Mouse (Mus musculus) cerebral cortex, adult 2 months (tissue): ENCODE data around the gene Samd7.

ENCODE experiments used
- WGBS: fragments of 180-500 bp; shearing (Covaris S2); methylation state at CpG from one replicate; pipeline ENCODE4 v1.1.7; 2018; 5-methylcytosine and 5-hydroxymethylcytosine counted together

Samd7 gene

DNA sequence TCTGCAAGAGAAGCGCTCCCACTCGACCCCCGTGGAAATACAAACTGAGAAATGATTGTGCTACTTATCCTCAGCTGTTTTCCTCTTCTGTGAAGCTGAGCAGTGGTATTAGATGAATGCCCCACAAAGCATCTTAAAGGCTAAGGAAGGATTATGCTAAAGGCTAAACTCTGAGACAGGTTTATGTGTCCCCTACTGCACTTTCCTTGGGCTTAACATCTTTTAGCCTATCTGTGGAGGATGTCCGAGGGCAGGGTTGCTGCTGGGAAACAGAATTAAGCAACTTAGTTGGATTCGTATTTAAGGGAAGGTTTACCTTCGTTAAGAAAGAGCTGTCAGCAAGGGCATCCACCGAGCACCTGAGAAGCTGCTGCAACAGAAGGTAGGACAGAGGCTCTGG, at the start of gene Samd7:
TSS of gene Samd7 (plus strand) at position 288 of the 400 bp plus-strand sequence.
- WGBS, result 67% methylated on average over 7 of the region's 7 CpGs

DNA sequence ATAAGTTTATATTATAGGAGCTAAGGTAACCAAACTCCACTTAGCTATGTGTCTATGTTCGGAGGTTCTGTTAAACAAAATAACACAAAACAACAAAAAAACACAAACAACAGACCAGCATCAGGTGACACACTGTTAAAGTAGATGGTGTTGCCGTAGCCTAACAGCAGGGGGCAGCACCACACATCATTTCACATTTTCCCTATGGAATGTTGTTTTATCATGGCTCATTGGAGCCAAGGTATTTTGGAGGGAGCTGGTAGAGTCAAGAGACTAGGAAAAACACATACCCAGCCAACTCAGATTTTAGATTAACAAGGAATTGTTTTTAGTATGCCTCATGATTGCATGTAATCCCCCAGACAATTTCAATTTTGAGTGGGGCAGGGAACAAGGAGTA, 49.7 kb upstream of the Samd7 start:
- WGBS, result 13% methylated on average over 2 of the region's 2 CpGs

DNA sequence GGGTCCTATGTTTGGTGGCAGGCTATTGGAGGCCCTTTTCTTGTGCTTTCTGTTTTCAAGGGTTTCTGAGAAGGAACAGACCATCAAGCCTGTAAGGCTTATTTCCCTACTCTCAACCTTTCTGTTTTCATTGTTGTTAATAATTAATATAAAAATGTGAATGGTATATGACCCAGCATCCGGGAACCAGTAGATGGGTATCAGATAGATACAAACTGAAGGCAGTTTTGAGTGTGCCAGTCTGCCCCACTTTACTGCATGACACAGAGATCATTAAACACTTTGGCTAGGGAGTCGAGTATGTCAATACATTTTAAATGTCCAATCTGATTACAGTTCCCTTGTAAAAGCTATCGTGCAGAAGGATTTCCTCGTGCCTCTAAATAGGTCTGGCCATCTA, 48.2 kb upstream of the Samd7 start:
- WGBS, result 83% methylated on average over 4 of the region's 4 CpGs

DNA sequence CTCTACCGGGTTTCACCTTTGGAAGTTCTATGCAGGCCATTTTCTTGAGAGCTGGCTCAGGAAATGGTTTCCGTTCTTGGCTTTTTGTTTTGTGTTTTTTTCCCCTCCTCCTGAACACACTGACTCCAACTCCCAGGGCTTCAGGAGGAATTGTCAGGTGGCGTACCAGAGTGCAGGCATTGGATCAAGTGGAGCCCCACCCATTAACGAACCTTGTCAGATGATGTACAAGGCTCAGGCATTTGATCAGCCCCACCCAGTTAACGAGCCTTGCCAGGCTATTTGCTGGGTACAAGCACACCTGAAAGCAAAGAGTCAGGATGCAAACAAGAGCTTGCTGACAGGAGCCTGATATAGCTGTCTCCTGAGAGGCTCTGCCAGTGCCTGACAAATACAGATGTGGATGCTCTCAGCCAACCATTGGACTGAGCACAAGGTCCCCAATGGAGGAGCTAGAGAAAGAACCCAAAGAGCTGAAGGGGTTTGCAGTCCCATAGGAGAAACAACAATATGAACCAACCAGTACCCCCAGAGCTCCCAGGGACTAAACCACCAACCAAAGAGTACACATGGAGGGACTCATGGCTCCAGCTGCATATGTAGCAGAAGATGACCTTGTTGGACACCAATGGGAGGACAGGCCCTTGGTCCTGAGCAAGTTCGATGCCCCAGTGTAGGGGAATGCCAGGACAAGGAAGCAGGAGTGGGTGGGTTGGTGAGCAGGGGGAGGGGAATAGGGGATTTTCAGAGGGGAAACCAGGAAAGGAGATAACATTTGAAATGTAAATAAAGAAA, 46.2 kb upstream of the Samd7 start, which contains the start of gene Lrrc31:
TSS of gene Lrrc31 (minus strand) at position 133 of the 795 bp plus-strand sequence.
- 84% methylated on average over 6 of the region's 6 CpGs for WGBS

DNA sequence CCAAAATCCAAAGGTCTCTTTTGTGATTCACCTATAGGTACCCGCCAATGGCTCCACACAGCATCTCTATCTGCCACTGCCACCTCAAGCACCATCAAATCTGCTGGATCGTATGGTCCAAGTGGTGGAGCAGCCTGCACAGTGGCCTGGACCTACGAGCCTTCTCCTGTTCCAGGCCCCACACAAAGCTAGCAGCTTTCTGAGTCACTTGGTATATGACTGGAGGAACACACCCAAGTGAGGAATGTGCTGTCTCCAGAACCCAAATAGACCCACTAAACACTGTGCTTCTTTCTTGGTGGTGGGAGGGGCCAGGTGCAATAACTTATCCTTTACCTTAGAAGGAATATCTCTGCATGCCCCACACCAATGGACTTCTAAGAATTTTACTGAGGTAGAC, 40.1 kb upstream of the Samd7 start:
- 88% methylated on average over 3 of the region's 3 CpGs for WGBS

DNA sequence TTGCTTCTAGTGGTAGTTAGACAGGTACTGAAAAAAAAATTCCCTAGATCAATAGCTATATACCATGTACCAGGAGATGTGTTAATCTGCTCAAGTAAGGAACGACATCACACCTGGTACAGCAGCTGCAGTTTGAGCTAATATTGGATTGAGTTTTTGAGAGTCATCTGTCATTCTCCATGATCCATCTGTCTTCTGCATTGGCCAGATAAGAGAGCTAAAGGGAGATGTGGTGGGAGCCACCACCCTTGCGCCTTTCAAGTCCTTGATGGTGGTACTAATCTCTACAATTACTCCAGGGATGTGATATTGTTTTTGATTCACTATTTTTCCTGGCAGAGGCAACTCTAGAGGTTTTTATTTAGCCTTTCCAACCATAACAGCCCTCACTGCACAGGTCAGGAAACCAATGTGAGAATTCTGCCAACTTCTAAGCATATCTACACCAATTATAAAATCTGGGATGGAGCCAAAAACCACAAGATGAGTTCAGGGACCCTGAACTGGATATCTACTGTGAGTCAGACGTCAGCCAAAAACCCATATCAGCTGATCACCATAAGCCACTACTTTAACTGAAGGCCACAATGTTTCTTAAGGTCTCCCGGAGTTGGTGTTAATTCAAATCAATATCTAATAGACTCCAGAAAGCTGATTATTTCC, 39.3 kb upstream of the Samd7 start:
- WGBS, result 84% methylated on average over 4 of the region's 4 CpGs

DNA sequence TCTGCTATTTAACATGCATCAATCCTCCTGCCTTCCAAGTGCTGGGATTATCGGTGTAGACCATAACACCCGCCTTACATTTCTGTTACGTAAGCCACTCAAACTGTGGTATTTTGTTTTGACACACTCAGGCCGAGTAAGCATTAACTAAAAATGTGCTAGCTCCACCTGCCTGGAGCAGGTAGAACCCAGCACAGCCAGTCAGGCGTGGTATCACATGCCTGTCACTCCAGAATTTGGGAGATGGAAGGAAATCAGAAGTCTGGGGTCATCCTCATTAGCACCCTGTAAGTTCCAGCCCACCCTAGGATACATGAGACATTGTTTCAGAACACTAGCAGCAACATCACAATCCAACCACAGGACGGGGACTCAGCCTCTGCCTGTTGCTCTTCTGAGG, 35.9 kb upstream of the Samd7 start:
- WGBS, result 91% methylated on average over 6 of the region's 6 CpGs

DNA sequence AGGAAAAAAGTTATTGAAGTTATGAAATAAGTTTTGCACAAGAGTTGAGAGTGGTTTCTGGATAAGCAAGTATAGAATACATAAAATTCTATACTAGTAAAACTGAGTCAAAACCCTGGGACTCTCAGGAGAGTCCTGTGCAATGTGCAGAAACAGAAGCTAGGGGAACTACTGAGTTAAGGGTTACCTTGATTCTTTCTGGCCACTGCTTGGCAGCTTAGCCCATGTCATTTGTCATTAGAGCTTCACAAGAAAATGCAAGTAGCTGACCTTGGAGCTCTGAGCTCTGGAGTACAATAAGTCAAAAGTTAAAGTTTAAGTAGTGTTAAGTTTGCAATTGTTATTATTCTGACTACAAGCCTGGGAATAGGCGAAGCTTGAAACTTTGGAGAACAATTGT, 32.8 kb upstream of the Samd7 start:
- WGBS, result 92% methylated on average over 1 of the region's 1 CpGs

DNA sequence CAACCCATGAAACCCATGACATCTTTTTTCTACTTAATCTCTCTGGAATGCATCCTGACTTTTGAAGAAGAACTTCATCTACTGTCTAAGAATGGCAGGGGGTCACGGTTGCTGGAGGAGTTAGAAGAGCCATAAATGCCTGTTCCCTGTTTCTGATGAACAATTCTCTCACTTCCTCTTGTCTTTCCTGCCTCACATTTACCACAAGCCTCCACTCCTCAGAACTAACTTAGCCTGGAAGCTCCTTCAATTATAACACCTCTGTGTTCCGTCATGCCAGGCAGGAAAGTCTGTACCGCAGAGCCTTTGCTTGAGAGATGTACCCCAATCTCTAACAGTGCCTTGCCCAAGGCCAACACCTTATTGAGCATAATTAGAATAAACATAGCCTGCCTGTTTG, 27.4 kb upstream of the Samd7 start:
- 93% methylated on average over 3 of the region's 3 CpGs for WGBS

DNA sequence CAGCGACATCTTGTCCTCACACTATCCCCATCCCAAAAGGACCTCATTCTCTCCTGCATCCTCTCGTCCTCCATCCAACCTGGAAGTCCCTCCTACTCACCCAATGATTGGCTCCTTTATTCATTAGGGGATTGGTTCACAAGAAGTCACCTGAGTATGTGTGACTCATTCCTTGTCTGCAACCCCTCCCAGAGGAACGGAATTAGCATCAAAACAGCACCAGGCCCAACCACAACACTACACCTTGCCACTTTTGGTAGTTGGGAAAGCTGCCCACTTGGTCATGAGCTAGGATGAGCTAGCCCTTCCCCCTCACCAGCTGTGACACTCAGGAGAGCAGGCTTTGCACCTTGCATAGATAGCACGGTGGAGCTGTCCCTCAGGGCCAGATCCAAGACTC, 24.1 kb upstream of the Samd7 start:
- 83% methylated on average over 4 of the region's 4 CpGs for WGBS

DNA sequence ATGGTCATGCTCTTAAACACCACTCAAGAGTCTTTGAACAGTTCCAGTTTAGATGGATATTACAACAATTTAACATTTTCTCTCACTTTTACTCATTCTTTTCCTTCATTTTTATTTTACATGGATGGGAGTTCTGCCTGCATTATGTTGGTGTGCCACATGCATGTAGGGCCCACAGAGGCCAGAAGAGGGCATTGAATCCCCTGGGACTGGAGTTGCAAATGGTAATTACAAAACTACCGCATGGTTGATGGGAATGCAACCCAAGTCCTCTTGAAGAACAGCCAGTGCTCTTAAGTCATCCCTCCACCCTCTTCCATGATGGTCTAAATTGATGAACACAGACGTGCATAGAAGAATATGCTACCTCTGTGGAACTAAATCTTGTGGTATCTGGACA, 23.6 kb upstream of the Samd7 start:
- 93% methylated on average over 2 of the region's 2 CpGs for WGBS

DNA sequence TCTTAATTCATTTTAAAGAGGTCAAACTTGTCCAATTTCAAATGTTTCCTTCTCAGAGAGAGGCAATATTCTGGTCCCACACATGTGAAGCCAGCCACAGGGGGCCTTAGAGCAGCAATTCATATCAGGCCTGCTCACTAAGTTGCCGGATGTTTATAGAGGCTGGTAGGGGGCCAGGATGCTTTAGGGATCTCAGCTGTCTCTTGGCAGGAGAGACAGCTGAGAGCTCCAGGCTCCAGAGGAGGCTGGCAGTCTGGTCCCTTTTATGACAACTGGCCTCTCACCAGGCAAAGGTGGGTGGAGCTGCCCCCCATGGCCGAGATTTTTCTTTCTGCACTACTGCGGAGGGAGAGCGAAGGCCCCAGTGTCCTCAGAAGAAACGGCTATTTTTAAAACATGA, 22.9 kb upstream of the Samd7 start:
- 47% methylated on average over 5 of the region's 5 CpGs for WGBS

DNA sequence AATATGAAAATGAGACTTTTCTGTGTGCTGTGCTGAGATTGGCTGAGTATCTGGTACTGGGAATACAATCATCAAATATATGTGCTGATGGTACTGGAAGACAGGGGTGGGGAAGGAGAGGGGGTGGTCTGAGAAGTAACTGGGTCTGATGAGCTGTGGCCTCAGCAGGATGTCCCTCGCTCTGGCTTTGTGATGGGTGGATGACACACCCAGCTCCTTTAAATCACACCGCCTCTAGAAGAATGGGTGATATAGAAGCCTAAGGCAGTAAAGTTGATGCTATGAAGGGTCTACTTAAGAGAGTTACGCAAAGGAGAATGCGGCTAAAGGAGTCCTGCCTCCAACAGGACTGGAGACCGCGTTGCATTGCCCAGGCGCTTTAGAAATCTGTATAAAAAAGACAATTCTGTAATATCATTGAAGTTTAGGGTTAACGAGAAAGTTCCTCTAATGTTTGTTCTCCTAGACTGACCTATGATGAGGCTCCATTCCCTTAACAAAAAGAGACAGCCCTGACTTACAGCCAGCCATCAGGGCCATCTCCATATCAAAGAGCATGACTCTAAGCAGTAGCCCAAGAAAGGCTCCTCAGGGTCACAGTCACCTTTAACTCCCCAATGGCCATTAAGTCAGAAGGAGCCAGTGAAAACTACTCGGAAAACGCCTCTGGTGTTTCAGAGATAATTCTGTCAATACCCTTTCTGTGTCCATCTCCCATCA, 21.8 kb upstream of the Samd7 start:
- WGBS, result 87% methylated on average over 10 of the region's 10 CpGs

DNA sequence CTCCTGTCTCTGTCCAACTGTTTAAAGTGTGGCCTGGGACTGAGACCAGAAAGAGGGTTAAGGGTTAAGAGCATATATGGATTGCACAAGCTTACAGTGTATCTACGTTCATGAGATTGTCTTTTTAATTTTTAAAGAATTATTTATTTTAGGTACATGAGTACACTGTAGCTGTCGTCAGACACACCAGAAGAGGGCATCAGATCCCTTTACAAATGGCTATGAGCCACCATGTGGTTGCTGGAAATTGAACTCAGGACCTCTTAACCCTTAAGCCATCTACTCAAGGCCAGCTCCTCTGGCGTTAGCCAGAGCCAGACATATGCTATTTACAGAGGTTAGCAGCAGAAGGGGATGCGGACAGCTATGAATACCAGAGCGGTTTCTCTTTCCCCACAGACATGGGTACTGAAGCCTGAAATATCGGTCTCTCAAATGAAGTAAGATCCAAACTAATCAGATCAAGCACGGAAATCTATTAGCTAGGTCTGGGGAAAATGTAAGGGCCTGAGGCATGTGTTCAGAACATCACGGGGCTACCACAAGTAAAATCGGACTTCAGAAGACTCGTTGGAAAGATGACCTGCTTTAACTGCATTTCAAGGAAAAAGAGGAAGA, 21.1 kb upstream of the Samd7 start:
- 81% methylated on average over 10 of the region's 10 CpGs for WGBS

DNA sequence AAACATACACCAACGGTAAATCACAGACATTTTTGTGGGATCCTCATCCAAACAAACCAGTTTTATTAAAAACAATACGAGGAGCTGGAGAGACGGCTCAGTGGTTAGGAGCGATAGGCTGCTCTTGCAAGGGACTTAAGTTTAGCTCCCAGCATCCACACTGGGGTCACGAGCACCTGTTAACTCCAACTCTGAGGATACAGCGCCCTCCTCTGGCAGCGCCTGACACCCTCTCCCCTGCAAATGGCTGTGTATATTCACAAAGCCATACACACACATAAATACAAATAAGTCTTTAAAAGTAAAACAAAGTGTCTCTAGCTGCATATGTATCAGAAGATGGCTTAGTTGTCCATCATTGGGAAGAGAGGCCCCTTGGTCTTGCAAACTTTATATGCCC, 20.6 kb upstream of the Samd7 start:
- WGBS, result 86% methylated on average over 7 of the region's 7 CpGs

DNA sequence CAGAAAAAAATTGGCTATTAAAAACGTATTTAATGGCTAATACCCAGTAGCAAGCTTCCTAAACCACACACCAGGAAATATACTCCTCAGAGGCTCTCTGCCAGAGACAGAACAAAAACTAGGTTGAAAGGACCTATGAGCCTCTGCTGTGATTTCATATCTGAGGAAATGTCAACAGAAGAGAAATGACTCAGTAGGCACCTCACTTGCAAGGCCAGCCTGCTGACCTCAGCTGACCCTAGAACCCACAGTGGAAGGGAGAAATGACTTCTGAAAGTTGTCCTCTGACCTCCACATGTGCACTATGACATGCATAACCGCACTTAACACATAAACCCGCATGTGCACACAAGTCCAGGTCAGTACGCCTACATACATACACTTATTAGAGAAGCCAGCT, 18.9 kb upstream of the Samd7 start:
- 87% methylated on average over 4 of the region's 4 CpGs for WGBS

DNA sequence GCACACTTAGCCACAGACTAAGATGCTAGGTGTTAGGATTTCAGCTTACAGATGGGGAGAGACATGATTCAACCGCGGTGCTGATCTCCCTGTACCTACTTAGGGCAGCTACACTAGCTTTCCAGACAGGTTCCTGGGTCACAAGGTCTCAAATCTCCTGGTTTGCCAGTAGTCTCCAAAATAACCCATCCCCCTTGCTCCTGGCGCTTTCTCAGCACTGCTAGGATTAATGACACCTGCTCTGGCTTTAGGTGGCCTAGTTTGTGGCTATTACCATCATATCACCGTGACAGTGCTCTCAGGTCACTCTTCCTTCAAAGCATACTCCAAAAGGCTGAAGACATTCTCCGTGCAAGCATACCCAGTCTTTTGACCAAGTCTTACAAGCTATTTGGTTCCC, 17.0 kb upstream of the Samd7 start:
- 91% methylated on average over 5 of the region's 5 CpGs for WGBS

DNA sequence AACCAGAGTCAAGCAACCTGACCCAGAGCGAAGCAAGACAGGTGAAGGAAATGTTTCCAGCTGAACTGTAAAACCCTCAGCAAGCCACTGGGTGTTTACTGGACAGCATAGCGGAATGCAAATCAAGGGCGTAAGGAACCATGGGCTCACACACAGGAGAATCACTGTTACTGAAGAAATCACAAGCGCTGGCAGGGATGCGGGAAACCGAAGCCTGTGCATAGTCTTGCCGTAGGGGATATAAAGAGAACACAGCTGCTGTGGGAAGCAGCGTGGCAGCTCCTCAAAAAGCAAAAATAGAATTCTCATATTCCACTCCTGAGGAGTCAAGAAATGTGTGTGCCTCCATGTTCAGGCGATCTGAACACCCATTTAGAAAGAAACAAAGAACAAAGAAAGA, 9.3 kb upstream of the Samd7 start:
- 19% methylated on average over 9 of the region's 9 CpGs for WGBS

DNA sequence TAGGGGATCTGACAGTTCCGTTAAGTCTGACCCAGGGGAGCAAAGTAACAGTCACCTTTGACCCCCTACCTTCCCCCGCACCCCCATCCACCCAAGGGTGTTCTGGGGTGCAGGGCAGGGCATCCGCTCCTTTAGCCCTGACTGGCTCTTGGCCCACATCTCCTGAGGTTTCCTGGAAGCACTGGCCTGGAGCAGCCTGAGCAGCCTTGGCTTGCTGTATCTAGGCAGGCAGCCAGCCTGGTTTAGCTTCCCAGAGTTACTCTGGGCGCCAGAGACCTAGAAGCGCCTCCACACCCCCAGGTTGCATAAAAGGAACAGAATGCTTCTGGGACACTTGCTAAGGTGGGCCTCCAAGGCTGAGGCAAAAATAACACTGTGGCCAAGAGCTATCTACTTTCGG, 4.8 kb upstream of the Samd7 start:
- 54% methylated on average over 6 of the region's 6 CpGs for WGBS

DNA sequence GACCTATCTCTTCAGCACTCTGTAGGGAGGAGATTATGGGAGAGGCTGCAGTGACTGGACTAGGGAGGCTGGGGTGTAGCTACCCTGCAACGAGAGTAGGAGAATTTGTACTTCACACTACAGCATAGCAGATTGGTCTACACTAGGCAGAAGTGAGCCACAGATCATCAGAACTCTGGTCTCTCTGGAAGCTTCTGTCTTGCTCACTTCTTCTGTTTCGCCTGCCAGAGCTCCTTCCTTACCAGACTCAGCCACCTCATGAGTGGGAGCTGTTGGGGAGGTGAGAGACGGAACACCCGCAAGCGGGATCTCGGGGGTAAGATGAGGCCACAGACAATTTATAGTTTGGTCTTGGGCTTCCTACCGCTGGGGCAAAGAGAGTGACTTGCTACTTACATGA, 3.2 kb upstream of the Samd7 start:
- WGBS, result 63% methylated on average over 7 of the region's 7 CpGs

DNA sequence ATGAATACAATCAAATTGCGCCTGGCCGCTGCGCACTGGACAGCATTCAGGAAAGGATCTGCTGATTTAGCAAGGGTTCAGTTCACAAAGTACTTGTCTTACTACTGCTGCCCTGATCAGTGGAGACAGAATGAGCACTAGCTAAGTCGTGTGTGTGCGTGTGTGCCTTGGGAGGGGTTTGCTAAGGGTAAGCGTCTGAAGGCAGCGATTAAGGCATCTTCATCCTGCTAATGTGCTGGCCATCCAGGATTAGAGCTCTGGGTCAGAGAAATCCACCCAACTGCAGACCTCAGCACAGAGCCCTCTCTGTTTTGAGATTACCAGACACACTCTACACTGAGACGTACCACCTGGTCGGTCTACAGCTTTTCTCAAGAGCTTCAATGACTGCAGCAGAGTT, 2.2 kb downstream of the Samd7 start:
- WGBS, result 94% methylated on average over 9 of the region's 9 CpGs

DNA sequence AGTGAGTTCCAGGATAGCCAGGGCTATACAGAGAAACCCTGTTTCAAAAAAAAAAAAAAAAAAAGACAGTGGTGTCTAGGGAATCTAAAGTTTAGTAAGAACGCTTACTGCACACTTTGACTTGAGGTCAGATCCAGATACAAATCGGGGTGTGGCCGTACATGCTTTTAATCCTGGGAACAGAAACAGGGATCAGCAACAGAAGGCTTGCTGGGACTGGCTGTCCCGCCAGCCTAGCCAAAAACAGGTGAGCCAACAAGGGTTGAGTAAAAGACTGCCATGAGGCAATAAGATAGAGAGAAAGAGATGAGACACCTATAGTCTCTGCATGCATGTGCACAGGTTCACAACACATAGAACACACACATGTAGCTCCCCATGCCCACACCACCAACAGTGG, 8.6 kb downstream of the Samd7 start:
- 98% methylated on average over 4 of the region's 4 CpGs for whole genome bisulfite sequencing
